Mouse (Mus musculus) heart, postnatal 0 days (tissue): ENCODE data around the gene Dmd.

ENCODE experiments used
- CTCF ChIP-seq: IDR thresholded peaks from 2 replicates; pipeline ENCODE4 v1.5.1; 2016; ENCODE audit warnings: antibody characterized with exemption, control low read depth, low read depth
- EP300 ChIP-seq: IDR thresholded peaks from 2 replicates; pipeline ENCODE4 v1.6.1; 2016; ENCODE audit warnings: antibody characterized with exemption, low read depth

DNA sequence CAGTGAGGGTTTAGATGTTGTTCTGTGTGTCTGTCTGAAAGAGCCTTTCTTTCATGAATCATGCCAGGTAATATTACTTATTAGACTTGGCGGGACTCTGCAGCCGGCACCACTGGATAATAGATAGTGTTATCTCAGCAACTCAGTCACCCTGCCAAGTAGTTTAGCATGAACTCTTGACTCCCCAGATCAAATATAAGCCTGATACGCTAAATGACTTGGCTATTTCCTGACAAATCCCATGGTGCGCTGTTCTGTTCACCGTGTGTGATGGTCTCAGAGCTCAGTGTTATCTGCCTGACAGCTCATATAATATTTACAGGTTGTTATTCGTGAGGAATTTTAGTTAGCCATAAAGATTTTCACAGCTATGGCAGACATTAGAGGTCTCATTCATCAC is 2012.3 kb downstream of the Dmd start:
- TF ChIP-seq CTCF (no peak), EP300 (no peak)
